Comparison of ENCODE assay signal across 14 mouse cellular contexts in genomic region chr10:95681481-95681880, GRCm38 (mm10). TPM values are rescaled to one million over a fixed set of nuclear protein-coding genes. Genes with fewer than 3 reads are reported as not detected.
DNase-seq lines count a peak whose midpoint lies in the region; ATAC-seq lines count a peak whose summit lies in the region.
"Had no signal": no experiment of that assay in that cellular context is flagged by ENCODE, and none has a peak within 500 bp of the region (broad histone marks: within the 10 kb centered on the region; RNA-seq: fewer than 3 reads in every experiment).

No protein-coding gene starts in this region.

- intact Hi-C loops in heart, postnatal 10 days (cut with DNase I) = no loop called here

- no peak overlapping the region; the same call in 1 of the 2 replicates for H3K9ac ChIP-seq in heart, embryonic 13.5 days
- no peak overlapping the region for H3K9ac ChIP-seq in neural tube, embryonic 12.5 days
- no peak overlapping the region for H3K9ac ChIP-seq in limb, embryonic 12.5 days (replicated peaks)
- no peak overlapping the region for H3K9ac ChIP-seq in neural tube, embryonic 15.5 days (replicated peaks)

- H3K9me3 ChIP-seq in heart, embryonic 13.5 days = no peaks in the 10 kb centered on the region
- H3K9me3 ChIP-seq in neural tube, embryonic 12.5 days = no peaks in the 10 kb centered on the region
- H3K9me3 ChIP-seq in limb, embryonic 12.5 days = no peaks in the 10 kb centered on the region
- no peaks in the 10 kb centered on the region for H3K9me3 ChIP-seq in neural tube, embryonic 15.5 days (replicated peaks)

- H3K27me3 ChIP-seq in heart, embryonic 13.5 days (replicated peaks) = no peaks in the 10 kb centered on the region
- no peaks in the 10 kb centered on the region for H3K27me3 ChIP-seq in neural tube, embryonic 12.5 days (replicated peaks)
- H3K27me3 ChIP-seq in limb, embryonic 12.5 days = no peaks in the 10 kb centered on the region
- no peaks in the 10 kb centered on the region for H3K27me3 ChIP-seq in neural tube, embryonic 15.5 days (replicated peaks)

- H3K36me3 ChIP-seq in heart, embryonic 13.5 days = no peaks in the 10 kb centered on the region
- H3K36me3 ChIP-seq in neural tube, embryonic 12.5 days = no peaks in the 10 kb centered on the region
- no peaks in the 10 kb centered on the region for H3K36me3 ChIP-seq in limb, embryonic 12.5 days
- H3K36me3 ChIP-seq in neural tube, embryonic 15.5 days = no peaks in the 10 kb centered on the region

- H3K4me3 ChIP-seq in heart, embryonic 13.5 days = peak overlapping the region; percentile 37
- H3K4me3 ChIP-seq in neural tube, embryonic 12.5 days = no peak overlapping the region
- H3K4me3 ChIP-seq in limb, embryonic 12.5 days (replicated peaks) = no peak overlapping the region
- no peak overlapping the region for H3K4me3 ChIP-seq in neural tube, embryonic 15.5 days (replicated peaks)

- no peak overlapping the region for H3K27ac ChIP-seq in heart, embryonic 13.5 days (replicated peaks)
- H3K27ac ChIP-seq in neural tube, embryonic 12.5 days = no peak overlapping the region
- no peak overlapping the region for H3K27ac ChIP-seq in limb, embryonic 12.5 days
- H3K27ac ChIP-seq in neural tube, embryonic 15.5 days (replicated peaks) = no peak overlapping the region
- H3K27ac ChIP-seq: macrophage had no signal

- H3K4me1 ChIP-seq in heart, embryonic 13.5 days = peaks cover 43% of the 10 kb centered on the region
- peaks cover 12% of the 10 kb centered on the region for H3K4me1 ChIP-seq in neural tube, embryonic 12.5 days
- peaks cover 19% of the 10 kb centered on the region for H3K4me1 ChIP-seq in limb, embryonic 12.5 days (replicated peaks)
- H3K4me1 ChIP-seq in neural tube, embryonic 15.5 days = peaks cover 24% of the 10 kb centered on the region

- 74% methylated on average over 4 of the region's 4 CpGs for WGBS in heart, embryonic 13.5 days
- 86% methylated on average over 4 of the region's 4 CpGs for WGBS in neural tube, embryonic 12.5 days
- 91% methylated on average over 4 of the region's 4 CpGs for WGBS in limb, embryonic 12.5 days
- 88% methylated on average over 4 of the region's 4 CpGs for WGBS in neural tube, embryonic 15.5 days

- DNase-seq in heart, postnatal 10 days = no peak
- DNase-seq in neural tube, embryonic 10.5 days (ENCODE audit: extremely low spot score, low spot score) = no peak
- no peak for DNase-seq in Muller cell, postnatal 12 days (ENCODE audit: inconsistent ontology term)
- no peak for DNase-seq in ovary, postnatal 10 days (ENCODE audit: low spot score)
- DNase-seq: gastrocnemius, postnatal 25 days; kidney, postnatal 14 days; right cerebral cortex, postnatal 25 days had no signal

- H3K4me2 ChIP-seq in heart, embryonic 13.5 days = peak overlapping the region; percentile 61
- H3K4me2 ChIP-seq in neural tube, embryonic 12.5 days (replicated peaks) = peak overlapping the region; percentile 49; the same call in 1 of the 2 replicates
- H3K4me2 ChIP-seq in limb, embryonic 12.5 days = 0 out of 2 replicates have a peak overlapping the region, but pooled peaks have one; percentile 15
- peak overlapping the region; percentile 45; the same call in 1 of the 2 replicates for H3K4me2 ChIP-seq in neural tube, embryonic 15.5 days

- ATAC-seq in heart, embryonic 13.5 days (ENCODE audit: extremely low read depth, insufficient number of reproducible peaks, low FRiP score, low TSS enrichment) = no peak
- ATAC-seq in neural tube, embryonic 12.5 days (ENCODE audit: low FRiP score, low read depth) = no peak
- no peak for ATAC-seq in limb, embryonic 12.5 days (ENCODE audit: insufficient number of reproducible peaks, insufficient read depth, low FRiP score, low TSS enrichment, low read depth)
- no peak for ATAC-seq in neural tube, embryonic 15.5 days (ENCODE audit: low FRiP score)

RNA-seq across cellular contexts. Expression of gene Anapc15-ps, which starts 8.2 kb away (rescaled TPM):
- polyA plus RNA-seq in heart, embryonic 13.5 days (2015; fragmentation: Nextera tagmentation; extraction: Ambion mirVana) = not detected in 2 replicates
- not detected for total RNA-seq in heart, postnatal 10 days (2021)
- polyA plus RNA-seq in neural tube, embryonic 12.5 days (2016; fragmentation: Nextera tagmentation; extraction: Ambion mirVana) = not detected in 2 replicates
- polyA plus RNA-seq in limb, embryonic 12.5 days (2016; fragmentation: Nextera tagmentation; extraction: Ambion mirVana) = not detected in 2 replicates
- not detected in 2 replicates for polyA plus RNA-seq in neural tube, embryonic 15.5 days (2015; fragmentation: Nextera tagmentation; extraction: Ambion mirVana)
- total RNA-seq: gastrocnemius, postnatal 25 days; left cerebral cortex, postnatal 14 days had no signal
- polyA plus RNA-seq: neural tube, embryonic 11.5 days had no signal
